Mouse (Mus musculus) myocyte (in vitro differentiated cells): ENCODE results near the gene Osbpl6. TPM values are rescaled to one million over a fixed set of nuclear protein-coding genes. Genes with fewer than 3 reads are reported as not detected.

Experiments
- H3K27me3 ChIP-seq: one replicate; pipeline ENCODE4 v1.6.1; 2011; ENCODE audit not compliant: control insufficient read depth, insufficient read depth, insufficient read length
- H3K36me3 ChIP-seq: one replicate; pipeline ENCODE4 v1.6.1; 2011; ENCODE audit not compliant: control insufficient read depth, insufficient read depth
- H3K4me2 ChIP-seq: one replicate; pipeline ENCODE4 v1.6.1; 2011; ENCODE audit warnings: low read depth, control low read depth
- H3K4me3 ChIP-seq: one replicate; pipeline ENCODE4 v1.5.1; 2011; ENCODE audit warnings: mild to moderate bottlenecking, control low read depth, moderate library complexity
- H3K79me2 ChIP-seq: one replicate; pipeline ENCODE4 v1.6.1; 2011; ENCODE audit not compliant: control insufficient read depth, insufficient read depth
- H3ac ChIP-seq: one replicate; pipeline ENCODE4 v1.6.1; 2011; ENCODE audit not compliant: control insufficient read depth, insufficient read length
- CEBPB ChIP-seq: IDR thresholded peaks from 2 replicates; pipeline ENCODE4 v1.6.1; 2011; ENCODE audit warnings: mild to moderate bottlenecking, moderate library complexity; ENCODE audit not compliant: poor library complexity, insufficient read depth, severe bottlenecking
- E2F4 ChIP-seq: IDR thresholded peaks from one replicate; pipeline ENCODE4 v1.6.1; 2011; ENCODE audit warnings: mild to moderate bottlenecking, control low read depth, moderate library complexity; ENCODE audit not compliant: insufficient read depth
- MAX ChIP-seq: IDR thresholded peaks from one replicate; pipeline ENCODE4 v1.6.1; 2011; ENCODE audit warnings: low read depth, mild to moderate bottlenecking, control low read depth
- MYOD1 ChIP-seq, 3 experiments: IDR thresholded peaks; one replicate each; pipeline ENCODE4 v1.6.1; 2011; ENCODE audit warnings: control low read depth in 2 of 3, low read depth in 2 of 3, mild to moderate bottlenecking in 2 of 3, moderate library complexity in 1 of 3; ENCODE audit not compliant: insufficient read length in 2 of 3, control insufficient read depth in 1 of 3
- MYOG ChIP-seq, 3 experiments: IDR thresholded peaks; one replicate each; pipeline ENCODE4 v1.6.1; 2011; ENCODE audit warnings: control low read depth in 2 of 3, low read depth in 2 of 3, mild to moderate bottlenecking in 2 of 3; ENCODE audit not compliant: insufficient read length in 2 of 3, control insufficient read depth in 1 of 3, insufficient read depth in 1 of 3
- POLR2A ChIP-seq: IDR thresholded peaks from one replicate; pipeline ENCODE4 v1.6.1; 2011; ENCODE audit warnings: low read depth, mild to moderate bottlenecking, control low read depth, moderate library complexity; ENCODE audit not compliant: insufficient read length
- POLR2AphosphoS2 ChIP-seq: IDR thresholded peaks from one replicate; pipeline ENCODE4 v1.6.1; 2011; ENCODE audit warnings: low read depth, control low read depth; ENCODE audit not compliant: insufficient read length
- REST ChIP-seq: IDR thresholded peaks from one replicate; pipeline ENCODE4 v1.6.1; 2011; ENCODE audit warnings: mild to moderate bottlenecking, control low read depth, moderate library complexity; ENCODE audit not compliant: insufficient read depth, insufficient read length
- SRF ChIP-seq: IDR thresholded peaks from one replicate; pipeline ENCODE4 v1.6.1; 2011; ENCODE audit warnings: low read depth; ENCODE audit not compliant: control insufficient read depth, insufficient read length
- TCF12 ChIP-seq: IDR thresholded peaks from one replicate; pipeline ENCODE4 v1.6.1; 2011; ENCODE audit warnings: mild to moderate bottlenecking, control low read depth; ENCODE audit not compliant: poor library complexity, insufficient read depth, severe bottlenecking
- TCF3 ChIP-seq: IDR thresholded peaks from one replicate; pipeline ENCODE4 v1.6.1; 2011; ENCODE audit warnings: low read depth, control low read depth; ENCODE audit not compliant: insufficient read length
- USF1 ChIP-seq: IDR thresholded peaks from one replicate; pipeline ENCODE4 v1.6.1; 2011; ENCODE audit warnings: low read depth, mild to moderate bottlenecking, control low read depth, moderate library complexity
- polyA plus RNA-seq: library from polyadenylated mRNA; unstranded; fragments of >200 nt; fragmentation: generic; extraction: Trizol; gene quantifications from one replicate; pipeline ENCODE4 v1.2.1, GENCODE M21; 2012; ENCODE audit warnings: missing spikeins

Osbpl6 gene
- polyA plus RNA-seq, 1 experiment: 1.7 TPM

GRCm38 (mm10) chr2:76367188-76367922 is 39.0 kb upstream of the Osbpl6 start:
- Histone ChIP-seq H3K27me3 (no peaks in the 10 kb centered on the region), H3K79me2 (peaks cover 7% of the 10 kb centered on the region), H3ac (no peak overlapping the region), H3K4me2 (no peak overlapping the region), H3K36me3 (peaks cover 4% of the 10 kb centered on the region), H3K4me3 (no peak overlapping the region)
- TF ChIP-seq TCF3: no peak
- no peak for TF ChIP-seq SRF
- no peak for TF ChIP-seq MYOD1 (IDR thresholded peaks at IDR 0.05; ENCODE audit: control insufficient read depth in 1 of 3, insufficient read length in 2 of 3, low read depth in 2 of 3)
- TF ChIP-seq REST: no peak

GRCm38 (mm10) chr2:76368861-76369660 is 37.2 kb upstream of the Osbpl6 start:
- Histone ChIP-seq H3K27me3 (no peaks in the 10 kb centered on the region), H3ac (no peak overlapping the region), H3K36me3 (peaks cover 6% of the 10 kb centered on the region), H3K4me3 (peak overlapping the region; percentile 86), H3K4me2 (no peak overlapping the region), H3K79me2 (peaks cover 7% of the 10 kb centered on the region)
- TF ChIP-seq TCF12: no peak
- TF ChIP-seq REST: no peak
- no peak for TF ChIP-seq MYOD1 (IDR thresholded peaks at IDR 0.05; ENCODE audit: control insufficient read depth in 1 of 3, insufficient read length in 2 of 3, low read depth in 2 of 3)
- TF ChIP-seq POLR2A: no peak
- TF ChIP-seq CEBPB: no peak
- no peak for TF ChIP-seq USF1
- no peak for TF ChIP-seq SRF
- TF ChIP-seq E2F4: no peak
- no peak for TF ChIP-seq TCF3
- TF ChIP-seq MAX: no peak
- TF ChIP-seq MYOG (IDR thresholded peaks at IDR 0.05; ENCODE audit: control insufficient read depth in 1 of 3, insufficient read depth in 1 of 3, insufficient read length in 2 of 3, low read depth in 2 of 3): no peak
- no peak for TF ChIP-seq POLR2AphosphoS2

DNA sequence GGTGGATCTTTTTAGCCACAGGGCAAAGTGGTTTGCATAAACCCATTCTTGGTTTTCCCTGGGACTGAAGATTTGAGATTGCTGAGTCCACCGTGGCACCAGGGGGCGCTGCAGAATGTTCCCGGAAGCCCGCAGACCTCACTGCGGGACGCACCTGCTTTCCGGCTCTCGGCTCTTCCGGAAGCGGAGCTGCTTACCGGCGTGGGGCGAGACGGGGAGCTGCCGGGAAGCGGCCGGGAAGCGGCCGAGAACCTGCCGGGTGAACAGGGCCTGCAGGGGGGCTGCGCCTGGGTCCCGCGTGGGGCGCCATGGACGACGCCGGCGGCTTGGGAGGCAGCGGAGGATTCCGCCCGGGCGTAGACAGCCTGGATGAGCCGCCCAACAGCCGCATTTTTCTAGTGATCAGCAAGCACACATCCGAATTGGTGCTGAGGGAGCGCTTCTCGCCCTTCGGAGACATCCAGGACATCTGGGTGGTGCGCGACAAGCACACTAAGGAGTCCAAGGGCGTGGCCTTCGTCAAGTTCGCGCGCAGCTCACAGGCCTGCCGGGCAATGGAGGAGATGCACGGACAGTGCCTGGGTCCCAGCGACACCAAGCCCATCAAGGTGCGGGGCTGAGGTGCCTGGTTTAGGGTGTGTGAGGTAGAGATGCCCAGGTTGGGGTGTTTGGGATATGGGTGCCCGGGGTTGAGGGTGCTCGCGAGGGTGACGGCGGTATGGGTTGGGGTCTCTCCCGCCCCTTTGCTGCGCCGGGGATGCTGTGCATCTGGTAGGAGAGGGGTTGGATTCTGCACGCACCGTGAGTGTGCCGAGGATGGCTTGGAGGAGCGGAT is 36.3 kb upstream of the Osbpl6 start, which contains the start of gene Rbm45:
TSS of gene Rbm45 (plus strand) at position 164 of the 835 bp plus-strand sequence.
- peak within 1 kb of the TSS; percentile 82 for H3K4me2 ChIP-seq
- H3ac ChIP-seq: peak within 1 kb of the TSS; percentile 71
- peaks cover 15% of the 10 kb centered on the region for H3K36me3 ChIP-seq
- no peaks in the 10 kb centered on the region for H3K27me3 ChIP-seq
- peak within 1 kb of the TSS; percentile 86 for H3K4me3 ChIP-seq
- H3K79me2 ChIP-seq: peaks cover 7% of the 10 kb centered on the region
- peak; percentile 37 for TF ChIP-seq POLR2A
- TF ChIP-seq MYOD1 (IDR thresholded peaks at IDR 0.05; ENCODE audit: control insufficient read depth in 1 of 3, insufficient read length in 2 of 3, low read depth in 2 of 3): peak in 2 of 3 experiments; percentile 33 to 58
- TF ChIP-seq MYOG (IDR thresholded peaks at IDR 0.05; ENCODE audit: control insufficient read depth in 1 of 3, insufficient read depth in 1 of 3, insufficient read length in 2 of 3, low read depth in 2 of 3): peak in 2 of 3 experiments; percentile 22 to 75
- no peak for TF ChIP-seq REST

DNA sequence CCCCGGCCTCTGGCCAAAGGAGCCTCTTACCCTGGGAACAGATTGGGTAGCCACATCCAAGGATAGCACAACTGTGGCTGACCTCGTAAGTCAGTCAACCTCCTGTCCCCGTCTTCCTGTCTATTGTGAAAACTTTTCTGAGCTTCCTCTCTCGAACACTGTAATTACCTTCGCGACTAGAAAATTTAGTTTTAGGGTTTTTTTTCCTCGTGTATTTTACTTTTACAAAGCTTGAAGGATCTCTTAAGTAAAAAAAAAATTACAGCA is 35.7 kb upstream of the Osbpl6 start:
- Histone ChIP-seq H3K79me2 (peaks cover 7% of the 10 kb centered on the region), H3K36me3 (peaks cover 21% of the 10 kb centered on the region), H3K27me3 (no peaks in the 10 kb centered on the region), H3K4me3 (peak overlapping the region; percentile 86), H3ac (peak overlapping the region; percentile 71), H3K4me2 (peak overlapping the region; percentile 82)
- TF ChIP-seq CEBPB (no peak), TCF3 (no peak), MYOG (IDR thresholded peaks at IDR 0.05; ENCODE audit: control insufficient read depth in 1 of 3, insufficient read depth in 1 of 3, insufficient read length in 2 of 3, low read depth in 2 of 3) (no peak), USF1 (no peak), SRF (no peak), POLR2A (no peak), TCF12 (no peak), MAX (no peak), MYOD1 (IDR thresholded peaks at IDR 0.05; ENCODE audit: control insufficient read depth in 1 of 3, insufficient read length in 2 of 3, low read depth in 2 of 3) (no peak), POLR2AphosphoS2 (no peak), REST (no peak)
